Mouse (Mus musculus): ENCODE measurements around the gene Leng1. TPM values are rescaled to one million over a fixed set of nuclear protein-coding genes. Genes with fewer than 3 reads are reported as not detected.
A peak's percentile ranks its signal among the peaks of the same experiment; 100 is the strongest.
"Not testable (repeated sequence)": the region's sequence is repeated elsewhere in the genome, so short reads cannot be mapped to it uniquely, and the experiment has no call there.

The Leng1 gene
- polyA plus RNA-seq, 1 experiment from 2014 or later: 21.4 TPM

- H3K27ac ChIP-seq: peak within 1 kb of the TSS; percentile 93
- under 1% methylated on average over 42 of the region's 42 CpGs for WGBS
- peaks cover 40% of the 10 kb centered on the region for H3K36me3 ChIP-seq
- ATAC-seq (ENCODE audit: low FRiP score): peak; percentile 95
- H3K9me3 ChIP-seq (replicated peaks): no peaks in the 10 kb centered on the region
- peaks cover 15% of the 10 kb centered on the region for H3K4me1 ChIP-seq
- H3K4me2 ChIP-seq (replicated peaks): peak within 1 kb of the TSS; percentile 91
- peak within 1 kb of the TSS; percentile 88 for H3K9ac ChIP-seq
- peak within 1 kb of the TSS; percentile 83 for H3K4me3 ChIP-seq
- no peaks in the 10 kb centered on the region for H3K27me3 ChIP-seq
Measured at GRCm38 (mm10) chr7:3703879-3704441, 38.3 kb upstream of the Leng1 start, which contains the start of gene Rps9. TSS of gene Rps9 (plus strand) at chr7:3703993.

- Histone ChIP-seq H3K4me2 (replicated peaks) (peak overlapping the region; percentile 91), H3K4me1 (peaks cover 15% of the 10 kb centered on the region), H3K9me3 (replicated peaks) (no peaks in the 10 kb centered on the region), H3K36me3 (peaks cover 46% of the 10 kb centered on the region), H3K4me3 (peak overlapping the region; percentile 83), H3K9ac (peak overlapping the region; percentile 57), H3K27me3 (no peaks in the 10 kb centered on the region), H3K27ac (peak overlapping the region; percentile 93)
- ATAC-seq (ENCODE audit: low FRiP score): peak; percentile 68
- WGBS: 22% methylated on average over 6 of the region's 6 CpGs
Measured at GRCm38 (mm10) chr7:3703148-3703878, 37.7 kb upstream of the Leng1 start.

GRCm38 (mm10) chr7:3698471-3698870, 32.8 kb upstream of the Leng1 start:
- Histone ChIP-seq H3K4me3 (no peak overlapping the region), H3K36me3 (peaks cover 49% of the 10 kb centered on the region), H3K9me3 (replicated peaks) (no peaks in the 10 kb centered on the region), H3K27me3 (no peaks in the 10 kb centered on the region), H3K4me1 (peaks cover 9% of the 10 kb centered on the region), H3K4me2 (replicated peaks) (no peak overlapping the region), H3K27ac (no peak overlapping the region), H3K9ac (no peak overlapping the region)
- ATAC-seq (ENCODE audit: low FRiP score): no peak
- WGBS: 97% methylated on average over 6 of the region's 6 CpGs

- Histone ChIP-seq H3K9ac (peak overlapping the region; percentile 88), H3K4me3 (peak overlapping the region; percentile 72), H3K4me1 (peaks cover 19% of the 10 kb centered on the region), H3K36me3 (peaks cover 35% of the 10 kb centered on the region), H3K4me2 (replicated peaks) (peak overlapping the region; percentile 85), H3K27ac (peak overlapping the region; percentile 94)
- not testable (repeated sequence) for H3K9me3 ChIP-seq (replicated peaks); ATAC-seq (ENCODE audit: low FRiP score); H3K27me3 ChIP-seq
- 8% methylated on average over 9 of the region's 9 CpGs for WGBS
Measured at GRCm38 (mm10) chr7:3694949-3695305, 29.3 kb upstream of the Leng1 start.

GRCm38 (mm10) chr7:3694076-3694948, 28.7 kb upstream of the Leng1 start:
- ATAC-seq (ENCODE audit: low FRiP score): peak; percentile 32
- peak overlapping the region; percentile 85 for H3K4me2 ChIP-seq (replicated peaks)
- peaks cover 19% of the 10 kb centered on the region for H3K4me1 ChIP-seq
- H3K9me3 ChIP-seq (replicated peaks): no peaks in the 10 kb centered on the region
- peaks cover 30% of the 10 kb centered on the region for H3K36me3 ChIP-seq
- peak overlapping the region; percentile 88 for H3K9ac ChIP-seq
- peak overlapping the region; percentile 94 for H3K27ac ChIP-seq
- WGBS: under 1% methylated on average over 52 of the region's 55 CpGs
- no peaks in the 10 kb centered on the region for H3K27me3 ChIP-seq
- peak overlapping the region; percentile 72 for H3K4me3 ChIP-seq

- ATAC-seq (ENCODE audit: low FRiP score): no peak
- Histone ChIP-seq H3K9ac (peak overlapping the region; percentile 88), H3K36me3 (peaks cover 24% of the 10 kb centered on the region), H3K4me3 (peak overlapping the region; percentile 72), H3K27ac (peak overlapping the region; percentile 94), H3K4me2 (replicated peaks) (peak overlapping the region; percentile 85), H3K4me1 (peaks cover 19% of the 10 kb centered on the region), H3K27me3 (no peaks in the 10 kb centered on the region), H3K9me3 (replicated peaks) (no peaks in the 10 kb centered on the region)
- WGBS: under 1% methylated on average over 18 of the region's 18 CpGs
Measured at GRCm38 (mm10) chr7:3693809-3694075, 28.1 kb upstream of the Leng1 start.

- Histone ChIP-seq H3K4me3 (peak within 1 kb of the TSS; percentile 72), H3K27ac (peak within 1 kb of the TSS; percentile 94), H3K36me3 (peaks cover 22% of the 10 kb centered on the region), H3K27me3 (no peaks in the 10 kb centered on the region), H3K9me3 (replicated peaks) (no peaks in the 10 kb centered on the region), H3K4me1 (peaks cover 19% of the 10 kb centered on the region), H3K4me2 (replicated peaks) (peak within 1 kb of the TSS; percentile 85), H3K9ac (peak within 1 kb of the TSS; percentile 92)
- WGBS: under 1% methylated on average over 55 of the region's 55 CpGs
- peak; percentile 91 for ATAC-seq (ENCODE audit: low FRiP score)
Measured at GRCm38 (mm10) chr7:3692987-3693808, 27.6 kb upstream of the Leng1 start, which contains the start of gene Mboat7. TSS of gene Mboat7 (minus strand) at chr7:3693523.

- Histone ChIP-seq H3K9me3 (replicated peaks) (no peaks in the 10 kb centered on the region), H3K4me2 (replicated peaks) (peak within 1 kb of the TSS; percentile 85), H3K36me3 (peaks cover 20% of the 10 kb centered on the region), H3K27me3 (no peaks in the 10 kb centered on the region), H3K27ac (peak within 1 kb of the TSS; percentile 94), H3K9ac (peak within 1 kb of the TSS; percentile 92), H3K4me3 (peak within 1 kb of the TSS; percentile 72), H3K4me1 (peaks cover 19% of the 10 kb centered on the region)
- peak; percentile 74; the same call in 1 of the 2 replicates for ATAC-seq (ENCODE audit: low FRiP score)
- under 1% methylated on average over 48 of the region's 49 CpGs for WGBS
Measured at GRCm38 (mm10) chr7:3692382-3692986, 26.8 kb upstream of the Leng1 start, which contains the start of gene Tsen34. TSS of gene Tsen34 (plus strand) at chr7:3692863.

GRCm38 (mm10) chr7:3691919-3692318, 26.3 kb upstream of the Leng1 start:
- peak overlapping the region; percentile 85 for H3K4me2 ChIP-seq (replicated peaks)
- no peaks in the 10 kb centered on the region for H3K9me3 ChIP-seq (replicated peaks)
- H3K4me3 ChIP-seq: peak overlapping the region; percentile 72
- no peaks in the 10 kb centered on the region for H3K27me3 ChIP-seq
- H3K9ac ChIP-seq: peak overlapping the region; percentile 92
- WGBS: 37% methylated on average over 3 of the region's 3 CpGs
- peaks cover 19% of the 10 kb centered on the region for H3K4me1 ChIP-seq
- ATAC-seq (ENCODE audit: low FRiP score): no peak
- no peak overlapping the region for H3K27ac ChIP-seq
- H3K36me3 ChIP-seq: peaks cover 17% of the 10 kb centered on the region

GRCm38 (mm10) chr7:3685400-3686187, 20.0 kb upstream of the Leng1 start:
- WGBS: 85% methylated on average over 30 of the region's 31 CpGs
- Histone ChIP-seq H3K4me3 (no peak overlapping the region), H3K4me1 (peaks cover 15% of the 10 kb centered on the region), H3K9ac (no peak overlapping the region; the same call in 1 of the 2 replicates), H3K27me3 (no peaks in the 10 kb centered on the region), H3K27ac (no peak overlapping the region), H3K4me2 (replicated peaks) (no peak overlapping the region), H3K9me3 (replicated peaks) (no peaks in the 10 kb centered on the region), H3K36me3 (peaks cover 26% of the 10 kb centered on the region)
- ATAC-seq (ENCODE audit: low FRiP score): no peak

- no peak for ATAC-seq (ENCODE audit: low FRiP score)
- 69% methylated on average over 8 of the region's 8 CpGs for WGBS
- Histone ChIP-seq H3K9me3 (replicated peaks) (no peaks in the 10 kb centered on the region), H3K9ac (no peak overlapping the region), H3K27me3 (no peaks in the 10 kb centered on the region), H3K27ac (peak overlapping the region; percentile 60), H3K4me2 (replicated peaks) (no peak overlapping the region), H3K4me3 (no peak overlapping the region), H3K36me3 (peaks cover 26% of the 10 kb centered on the region), H3K4me1 (peaks cover 15% of the 10 kb centered on the region)
Measured at GRCm38 (mm10) chr7:3684698-3685097, 19.1 kb upstream of the Leng1 start.

Measured in hindbrain, embryonic 12.5 days (tissue).